Mouse (Mus musculus): Measurements from ENCODE around the gene Ccdc157.
"Not testable (repeated sequence)": the region's sequence is repeated elsewhere in the genome, so short reads cannot be mapped to it uniquely, and the experiment has no call there.

GRCm38 (mm10) chr11:4114541-4114940 is 45.6 kb downstream of the Ccdc157 start:
- not testable (repeated sequence) for TF ChIP-seq CTCF (IDR thresholded peaks at IDR 0.05; ENCODE audit: low read depth, low read length); POLR2A (IDR thresholded peaks at IDR 0.05; ENCODE audit: extremely low read depth, insufficient read depth, low read length)

All from liver, adult 2 months (tissue).